Mouse (Mus musculus): Measurements from ENCODE around the gene Acaca. TPM values are rescaled to one million over a fixed set of nuclear protein-coding genes. Genes with fewer than 3 reads are reported as not detected.

Gene Acaca
- polyA plus RNA-seq, 1 experiment: 28.0 TPM

DNA sequence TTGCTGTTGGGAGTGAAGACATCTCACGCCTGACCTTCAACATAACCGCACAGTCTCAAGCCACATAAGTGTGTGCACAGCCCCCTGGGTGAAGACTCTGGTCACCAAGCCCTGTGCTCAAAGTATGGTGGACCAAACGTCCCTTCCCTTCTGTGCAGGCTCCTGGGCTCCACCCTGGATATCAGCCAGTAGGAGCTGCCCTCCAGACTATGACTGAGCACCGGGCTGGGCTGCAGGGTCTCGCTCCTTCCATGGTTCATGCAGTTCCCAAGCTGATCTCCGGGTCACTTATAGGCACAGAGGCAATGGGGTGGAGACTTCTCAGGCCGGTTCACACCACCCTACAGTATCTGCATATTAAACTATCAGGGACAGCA, 282.2 kb downstream of the Acaca start:
- Histone ChIP-seq H3K27ac (ENCODE audit: insufficient read depth, low read length) (no peak overlapping the region), H3K4me3 (ENCODE audit: insufficient read depth, low read length) (no peak overlapping the region), H3K4me1 (ENCODE audit: control insufficient read depth, insufficient read depth, low read length) (no peaks in the 10 kb centered on the region)
- no peak for TF ChIP-seq POLR2A (IDR thresholded peaks at IDR 0.05; ENCODE audit: extremely low read depth, insufficient read depth, low read length)
- TF ChIP-seq CTCF (IDR thresholded peaks at IDR 0.05; ENCODE audit: extremely low read depth, insufficient read depth, low read length): no peak

DNA sequence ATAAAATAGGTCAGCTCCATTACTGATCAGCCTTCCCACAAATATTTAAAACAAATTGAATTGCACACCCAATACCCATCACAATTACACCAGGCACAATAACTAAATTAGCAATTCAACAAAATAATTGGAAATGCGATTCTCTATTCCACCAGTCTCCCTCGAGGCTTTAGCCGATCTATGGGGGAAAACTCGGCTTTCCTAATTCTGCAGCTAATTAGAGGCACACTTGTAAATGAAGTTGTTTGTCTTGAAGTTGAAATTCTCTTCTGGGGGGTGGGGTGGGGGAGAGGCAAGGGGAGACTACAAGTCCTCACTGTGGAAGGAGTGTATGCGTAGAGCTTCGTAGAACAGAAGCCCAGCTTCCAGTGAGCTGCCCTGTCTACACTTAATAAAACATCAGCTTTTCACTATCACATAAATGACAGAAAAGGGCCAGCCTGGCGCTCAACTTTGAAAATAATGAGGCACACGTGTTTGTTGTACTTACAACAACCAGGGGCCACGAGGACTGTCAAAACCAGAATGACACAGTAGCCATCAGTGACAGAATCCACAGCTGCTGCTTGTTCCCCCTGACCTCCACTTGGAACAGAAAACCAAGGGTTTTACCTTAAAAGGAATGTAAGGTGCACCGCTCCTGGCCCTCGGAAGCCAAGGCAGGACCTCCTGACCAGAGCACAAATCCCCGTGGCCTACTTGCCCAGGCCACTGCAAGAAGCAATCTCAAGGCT, 282.9 kb downstream of the Acaca start:
- TF ChIP-seq CTCF (IDR thresholded peaks at IDR 0.05; ENCODE audit: extremely low read depth, insufficient read depth, low read length): no peak
- no peak for TF ChIP-seq POLR2A (IDR thresholded peaks at IDR 0.05; ENCODE audit: extremely low read depth, insufficient read depth, low read length)
- Histone ChIP-seq H3K27ac (ENCODE audit: insufficient read depth, low read length) (no peak overlapping the region), H3K4me3 (ENCODE audit: insufficient read depth, low read length) (no peak overlapping the region), H3K4me1 (ENCODE audit: control insufficient read depth, insufficient read depth, low read length) (no peaks in the 10 kb centered on the region)

DNA sequence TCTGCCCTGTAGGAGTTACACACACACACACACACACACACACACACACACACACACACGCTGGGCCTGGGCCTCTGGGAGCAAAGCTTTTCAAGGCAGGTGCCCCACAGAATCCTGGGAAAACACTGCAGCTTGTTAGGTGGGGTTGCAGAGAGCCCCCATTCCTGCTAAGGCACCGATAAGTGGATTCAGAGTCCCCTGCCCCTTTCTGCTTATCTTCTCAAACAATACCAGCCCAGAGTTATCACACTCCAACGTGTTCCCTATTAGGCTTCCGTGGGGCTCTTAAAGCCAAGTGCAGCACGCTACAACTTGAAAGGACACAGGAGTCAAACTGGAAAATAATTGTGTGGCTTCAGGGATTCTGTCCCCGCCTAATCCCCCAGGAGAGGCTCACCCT, 283.6 kb downstream of the Acaca start:
- no peak overlapping the region for H3K27ac ChIP-seq (ENCODE audit: insufficient read depth, low read length)

DNA sequence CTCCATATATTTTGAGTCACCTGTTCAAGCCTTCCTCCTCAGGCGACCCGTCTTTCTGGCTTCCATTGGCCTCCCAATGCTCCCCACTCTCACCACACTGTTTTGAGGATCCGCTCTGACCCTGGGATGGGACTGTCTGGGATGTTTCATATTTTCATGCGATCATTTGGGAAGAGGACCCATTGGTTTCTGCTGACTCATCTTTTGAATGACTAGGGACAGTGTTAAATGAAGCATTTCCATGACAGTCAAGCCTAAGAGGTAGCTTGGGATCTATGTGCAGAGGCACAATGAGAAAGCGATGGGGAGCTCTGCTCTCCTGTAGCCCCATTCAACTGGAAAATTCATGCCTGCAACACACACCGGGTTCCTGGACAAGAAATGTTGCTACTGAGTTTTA, 291.3 kb downstream of the Acaca start:
- Histone ChIP-seq H3K4me3 (ENCODE audit: insufficient read depth, low read length) (no peak overlapping the region), H3K27ac (ENCODE audit: insufficient read depth, low read length) (no peak overlapping the region), H3K4me1 (ENCODE audit: control insufficient read depth, insufficient read depth, low read length) (no peaks in the 10 kb centered on the region)
- TF ChIP-seq CTCF (IDR thresholded peaks at IDR 0.05; ENCODE audit: extremely low read depth, insufficient read depth, low read length) (no peak), POLR2A (IDR thresholded peaks at IDR 0.05; ENCODE audit: extremely low read depth, insufficient read depth, low read length) (no peak)

More for the DNA sequence above, 283.6 kb downstream of the Acaca start:
- H3K4me1 ChIP-seq (ENCODE audit: control insufficient read depth, insufficient read depth, low read length): no peaks in the 10 kb centered on the region
- TF ChIP-seq CTCF (IDR thresholded peaks at IDR 0.05; ENCODE audit: extremely low read depth, insufficient read depth, low read length): no peak
- no peak overlapping the region for H3K4me3 ChIP-seq (ENCODE audit: insufficient read depth, low read length)

DNA sequence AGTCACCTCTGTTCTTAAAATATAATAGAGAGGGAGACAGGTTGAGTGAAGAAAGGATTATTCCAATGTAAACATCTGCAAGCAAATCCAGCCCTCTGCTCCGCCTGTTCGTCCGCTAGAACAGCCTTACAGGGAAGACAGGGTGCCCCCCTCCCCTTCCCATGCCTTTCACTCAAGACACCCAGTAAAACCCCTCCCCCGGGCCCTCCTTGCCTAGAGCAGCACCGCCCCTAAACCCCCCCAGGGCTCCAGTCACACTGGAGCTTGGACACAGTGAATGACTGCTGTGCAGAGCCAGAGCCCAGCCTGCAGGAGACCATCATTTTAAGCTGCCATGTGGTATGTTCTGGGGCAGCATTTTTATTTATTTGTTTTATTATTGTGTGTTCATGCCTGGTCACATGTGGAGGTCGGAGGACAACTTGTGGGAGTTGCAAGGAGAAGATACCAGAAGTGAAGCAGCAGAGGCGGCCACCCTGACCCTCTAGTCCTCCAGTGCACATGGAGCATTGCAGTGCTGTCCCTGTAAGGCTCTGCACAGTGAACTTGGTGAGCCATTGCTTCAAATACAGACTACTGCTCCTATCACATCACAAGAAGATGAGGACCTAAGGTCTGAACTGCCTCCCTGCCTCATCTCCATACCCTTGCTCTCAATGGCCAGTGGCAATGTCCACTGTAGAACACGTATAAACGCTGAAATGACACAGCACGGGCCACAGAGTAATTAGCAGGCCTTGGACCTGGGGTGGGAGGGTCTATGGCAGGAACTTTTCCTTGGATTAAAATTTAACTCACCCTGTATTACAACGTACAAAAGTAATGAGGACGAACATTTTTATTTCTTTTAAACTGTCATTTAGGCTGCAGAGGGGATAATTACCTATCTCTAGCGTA, 296.5 kb downstream of the Acaca start:
- no peak overlapping the region for H3K4me3 ChIP-seq (ENCODE audit: insufficient read depth, low read length)
- H3K27ac ChIP-seq (ENCODE audit: insufficient read depth, low read length): no peak overlapping the region
- H3K4me1 ChIP-seq (ENCODE audit: control insufficient read depth, insufficient read depth, low read length): no peaks in the 10 kb centered on the region
- TF ChIP-seq POLR2A (IDR thresholded peaks at IDR 0.05; ENCODE audit: extremely low read depth, insufficient read depth, low read length): no peak
- no peak for TF ChIP-seq CTCF (IDR thresholded peaks at IDR 0.05; ENCODE audit: extremely low read depth, insufficient read depth, low read length)

DNA sequence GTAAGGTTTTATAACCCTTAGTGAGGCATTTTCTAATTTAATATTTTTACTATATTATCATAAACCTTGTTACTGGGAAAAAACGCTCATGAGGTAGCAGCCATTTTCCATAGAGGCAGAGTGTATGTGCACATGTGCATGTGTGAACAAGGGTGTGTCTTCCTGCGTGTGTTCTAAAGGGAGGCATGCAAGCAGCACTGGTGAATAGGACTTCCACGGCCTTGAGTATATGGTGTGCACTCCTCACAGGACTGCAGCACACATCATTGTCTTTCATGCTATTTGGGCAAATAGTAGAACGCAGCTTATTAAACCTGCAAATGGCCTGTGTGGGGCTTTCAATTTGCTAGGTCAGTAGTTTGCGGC, 297.1 kb downstream of the Acaca start:
- no peak overlapping the region for H3K27ac ChIP-seq (ENCODE audit: insufficient read depth, low read length)
- TF ChIP-seq POLR2A (IDR thresholded peaks at IDR 0.05; ENCODE audit: extremely low read depth, insufficient read depth, low read length): no peak
- no peak for TF ChIP-seq CTCF (IDR thresholded peaks at IDR 0.05; ENCODE audit: extremely low read depth, insufficient read depth, low read length)
- 0 out of 2 replicates have a peak, but pooled peaks cover 2% of the 10 kb centered on the region for H3K4me1 ChIP-seq (ENCODE audit: control insufficient read depth, insufficient read depth, low read length)
- no peak overlapping the region for H3K4me3 ChIP-seq (ENCODE audit: insufficient read depth, low read length)

DNA sequence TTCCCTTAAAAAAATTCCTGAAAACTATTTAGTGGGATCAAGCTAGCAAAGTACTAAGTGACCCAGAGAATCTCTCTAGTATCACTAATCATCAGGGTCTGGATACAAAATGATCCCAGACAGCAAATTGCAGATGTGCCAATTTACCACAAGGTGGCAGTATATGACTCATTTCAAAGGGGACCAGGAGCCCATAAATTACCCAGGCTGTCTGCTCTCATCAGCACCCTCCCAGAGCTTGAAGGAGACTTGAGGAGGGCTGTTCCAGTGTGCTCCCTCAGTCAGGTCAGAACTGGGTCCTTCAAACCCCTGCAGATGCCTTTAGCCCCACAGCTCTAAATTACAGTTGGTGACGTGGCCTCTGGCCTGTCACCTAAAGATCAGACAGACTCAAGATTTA, 300.1 kb downstream of the Acaca start:
- no peak overlapping the region for H3K4me3 ChIP-seq (ENCODE audit: insufficient read depth, low read length)
- no peak overlapping the region for H3K27ac ChIP-seq (ENCODE audit: insufficient read depth, low read length)
- H3K4me1 ChIP-seq (ENCODE audit: control insufficient read depth, insufficient read depth, low read length): 0 out of 2 replicates have a peak, but pooled peaks cover 2% of the 10 kb centered on the region
- peak; percentile 67 for TF ChIP-seq CTCF (IDR thresholded peaks at IDR 0.05; ENCODE audit: extremely low read depth, insufficient read depth, low read length)
- no peak for TF ChIP-seq POLR2A (IDR thresholded peaks at IDR 0.05; ENCODE audit: extremely low read depth, insufficient read depth, low read length)

DNA sequence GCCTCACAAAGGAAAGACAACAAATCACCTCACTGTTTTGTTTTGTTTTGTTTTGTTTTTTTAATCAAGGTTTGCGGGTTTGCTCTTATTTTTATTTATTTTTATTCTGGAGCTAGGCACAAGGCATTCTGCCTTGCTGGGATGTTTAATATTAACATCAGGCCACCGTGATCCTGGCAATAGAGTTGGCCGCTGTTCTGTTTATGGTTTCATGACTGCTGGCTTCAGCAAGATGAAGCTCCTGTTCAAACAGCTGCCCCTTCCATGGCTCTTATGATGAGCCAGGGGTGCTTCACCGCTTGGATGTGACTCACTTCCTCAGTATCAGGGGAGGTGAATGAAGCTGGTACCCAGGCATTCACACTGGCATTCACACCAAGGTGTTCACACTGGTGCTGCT, 300.9 kb downstream of the Acaca start:
- Histone ChIP-seq H3K4me1 (ENCODE audit: control insufficient read depth, insufficient read depth, low read length) (0 out of 2 replicates have a peak, but pooled peaks cover 2% of the 10 kb centered on the region), H3K4me3 (ENCODE audit: insufficient read depth, low read length) (no peak overlapping the region), H3K27ac (ENCODE audit: insufficient read depth, low read length) (no peak overlapping the region)
- TF ChIP-seq CTCF (IDR thresholded peaks at IDR 0.05; ENCODE audit: extremely low read depth, insufficient read depth, low read length): no peak
- no peak for TF ChIP-seq POLR2A (IDR thresholded peaks at IDR 0.05; ENCODE audit: extremely low read depth, insufficient read depth, low read length)

DNA sequence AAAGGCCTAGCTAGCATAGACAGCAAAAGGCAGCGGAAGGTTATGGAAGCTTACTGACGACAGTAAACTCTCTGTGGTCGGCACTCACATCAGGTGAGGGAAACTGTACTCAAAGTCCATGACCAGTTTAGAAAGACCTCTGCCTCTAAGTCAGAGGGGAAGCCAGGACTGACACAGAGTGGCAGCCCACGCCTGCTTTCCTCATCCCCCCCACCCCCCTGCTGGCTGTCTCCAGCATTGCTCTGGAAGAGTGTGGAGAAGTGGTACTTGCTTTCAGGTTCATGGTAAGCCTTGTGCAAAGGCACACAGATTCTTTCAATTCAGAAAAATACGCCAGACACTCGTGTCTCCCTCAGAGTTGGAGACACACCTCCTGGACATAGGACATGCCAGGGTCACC, 305.4 kb downstream of the Acaca start:
- Histone ChIP-seq H3K4me3 (ENCODE audit: insufficient read depth, low read length) (no peak overlapping the region), H3K4me1 (ENCODE audit: control insufficient read depth, insufficient read depth, low read length) (0 out of 2 replicates have a peak, but pooled peaks cover 2% of the 10 kb centered on the region), H3K27ac (ENCODE audit: insufficient read depth, low read length) (no peak overlapping the region)
- TF ChIP-seq CTCF (IDR thresholded peaks at IDR 0.05; ENCODE audit: extremely low read depth, insufficient read depth, low read length): no peak

DNA sequence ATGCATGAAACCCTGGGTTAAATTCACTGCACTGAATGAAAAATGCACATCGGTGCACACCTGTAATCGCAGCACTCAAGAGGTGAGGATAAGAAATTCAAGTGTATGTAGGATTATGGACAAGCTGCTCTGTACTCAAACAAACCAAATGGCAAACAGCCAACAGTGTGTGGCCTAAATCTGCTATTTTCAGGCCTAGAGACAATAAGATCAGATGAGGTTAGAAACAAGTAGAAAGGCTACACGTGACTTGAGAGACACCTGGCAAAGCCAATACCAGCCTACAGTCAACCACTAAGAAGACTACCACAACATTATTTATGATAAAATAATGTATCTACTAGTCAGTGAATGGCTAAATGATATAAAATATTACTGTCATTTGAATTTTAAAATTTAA, 310.9 kb downstream of the Acaca start:
- no peak overlapping the region for H3K4me3 ChIP-seq (ENCODE audit: insufficient read depth, low read length)
- no peak overlapping the region for H3K27ac ChIP-seq (ENCODE audit: insufficient read depth, low read length)
- TF ChIP-seq CTCF (IDR thresholded peaks at IDR 0.05; ENCODE audit: extremely low read depth, insufficient read depth, low read length) (no peak), POLR2A (IDR thresholded peaks at IDR 0.05; ENCODE audit: extremely low read depth, insufficient read depth, low read length) (no peak)
- no peaks in the 10 kb centered on the region for H3K4me1 ChIP-seq (ENCODE audit: control insufficient read depth, insufficient read depth, low read length)

Measured in cortical plate, adult 2 months (tissue).